Mouse (Mus musculus) forebrain, postnatal 0 days (tissue): ENCODE measurements at regions not wholly inside any gene's neighbourhood (a gene's known extent, or its start where the extent isn't known, plus 50 kb on each side); places are given as distances from the start of the nearest gene placed in this dataset.
A peak's percentile ranks its signal among the peaks of the same experiment; 100 is the strongest.

Source experiments
- ATAC-seq: fragments of 200-750 bp; cut with Nextera tagmentation; 2 replicates; pipeline ENCODE4 v1.8.0; 2017; ENCODE audit warnings: mild to moderate bottlenecking, moderate library complexity
- DNase-seq: peaks from one replicate; pipeline ENCODE4 v3.0.0-alpha.2; 2015
- H3K27ac ChIP-seq: fragments of 300-500 bp; sonication (generic); 2 replicates; pipeline ENCODE4 v1.5.1; 2014; ENCODE audit warnings: low read depth, mild to moderate bottlenecking, antibody characterized with exemption, low read length, moderate library complexity, mixed read lengths
- H3K27me3 ChIP-seq: fragments of 300-500 bp; sonication (generic); 2 replicates; pipeline ENCODE4 v1.6.1; 2014; ENCODE audit warnings: mild to moderate bottlenecking, low read length, mixed read lengths; ENCODE audit not compliant: insufficient read depth
- H3K36me3 ChIP-seq: fragments of 300-500 bp; sonication (generic); 2 replicates; pipeline ENCODE4 v1.6.1; 2014; ENCODE audit warnings: mild to moderate bottlenecking, moderate library complexity; ENCODE audit not compliant: insufficient read depth
- H3K4me1 ChIP-seq: fragments of 300-500 bp; sonication (generic); 2 replicates; pipeline ENCODE4 v1.6.1; 2014; ENCODE audit warnings: antibody characterized with exemption; ENCODE audit not compliant: insufficient read depth
- H3K4me2 ChIP-seq: fragments of 300-500 bp; sonication (generic); 2 replicates; pipeline ENCODE4 v1.6.1; 2014; ENCODE audit warnings: low read depth, mild to moderate bottlenecking, moderate library complexity
- H3K4me3 ChIP-seq: fragments of 300-500 bp; sonication (generic); 2 replicates; pipeline ENCODE4 v1.5.1; 2014; ENCODE audit warnings: low read depth, low read length, mixed read lengths
- H3K9ac ChIP-seq: fragments of 300-500 bp; sonication (generic); 2 replicates; pipeline ENCODE4 v1.6.1; 2014; ENCODE audit warnings: mild to moderate bottlenecking
- H3K9me3 ChIP-seq: fragments of 300-500 bp; sonication (generic); 2 replicates; pipeline ENCODE4 v1.6.1; 2016; ENCODE audit warnings: low read length
- CTCF ChIP-seq: sonication (generic); IDR thresholded peaks from 2 replicates; pipeline ENCODE4 v1.5.1; 2016; ENCODE audit warnings: antibody characterized with exemption, control low read depth, low read depth
- WGBS: fragments of 180-500 bp; shearing (Covaris S2); extraction: QIAGEN DNeasy Blood & Tissue Kit; methylation state at CpG from one replicate; pipeline ENCODE4 v1.1.7; 2014; 5-methylcytosine and 5-hydroxymethylcytosine counted together

DNA sequence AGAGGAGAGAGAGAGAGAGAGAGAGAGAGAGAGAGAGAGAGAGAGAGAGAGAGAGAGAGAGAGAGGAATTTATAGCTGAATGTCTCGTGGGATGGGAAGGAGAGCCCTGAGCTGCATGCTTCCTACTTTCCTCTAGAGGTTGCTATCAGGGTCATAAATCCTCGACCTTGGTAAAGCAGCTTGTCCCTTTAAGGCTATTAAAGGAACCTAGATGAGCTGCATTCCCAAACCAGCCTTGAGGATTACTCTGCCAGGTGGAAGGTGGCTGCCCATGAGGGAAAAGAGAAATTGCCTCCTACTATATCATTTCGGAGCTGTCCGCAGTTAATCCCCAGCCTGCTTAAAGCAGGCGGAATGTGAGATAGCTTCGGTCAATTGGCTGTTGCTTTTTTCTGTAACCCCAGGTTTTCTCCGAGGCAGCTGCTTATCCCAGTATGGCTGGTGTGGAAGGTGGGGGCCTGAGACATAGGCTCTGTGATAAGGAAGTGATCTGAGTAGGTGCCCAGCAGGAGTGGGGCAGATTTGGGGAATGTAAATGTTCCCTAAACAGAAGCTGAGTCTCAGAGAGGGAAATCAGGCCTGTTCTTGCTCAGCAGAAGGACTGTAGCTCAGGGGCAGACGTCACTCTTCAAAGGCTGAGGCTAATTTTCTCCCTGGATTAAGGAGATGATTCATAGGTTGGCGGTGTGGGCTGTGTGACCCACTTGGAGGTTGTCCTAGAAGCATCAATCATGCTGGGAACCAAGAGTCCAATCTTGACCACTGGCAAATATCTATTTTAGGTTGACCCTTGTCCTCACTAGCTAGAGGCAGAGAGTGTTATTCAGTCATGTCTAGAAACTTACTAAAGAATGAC, 255.2 kb upstream of the Camk1g start:
- TF ChIP-seq CTCF = no peak
- Histone ChIP-seq H3K27ac (no peak overlapping the region), H3K36me3 (no peaks in the 10 kb centered on the region), H3K27me3 (no peaks in the 10 kb centered on the region), H3K4me2 (no peak overlapping the region), H3K9me3 (no peaks in the 10 kb centered on the region), H3K4me1 (0 out of 2 replicates have a peak, but pooled peaks cover 3% of the 10 kb centered on the region), H3K4me3 (no peak overlapping the region), H3K9ac (no peak overlapping the region)
- WGBS = 23% methylated on average over 9 of the region's 9 CpGs
- ATAC-seq = no peak
- no peak for DNase-seq

DNA sequence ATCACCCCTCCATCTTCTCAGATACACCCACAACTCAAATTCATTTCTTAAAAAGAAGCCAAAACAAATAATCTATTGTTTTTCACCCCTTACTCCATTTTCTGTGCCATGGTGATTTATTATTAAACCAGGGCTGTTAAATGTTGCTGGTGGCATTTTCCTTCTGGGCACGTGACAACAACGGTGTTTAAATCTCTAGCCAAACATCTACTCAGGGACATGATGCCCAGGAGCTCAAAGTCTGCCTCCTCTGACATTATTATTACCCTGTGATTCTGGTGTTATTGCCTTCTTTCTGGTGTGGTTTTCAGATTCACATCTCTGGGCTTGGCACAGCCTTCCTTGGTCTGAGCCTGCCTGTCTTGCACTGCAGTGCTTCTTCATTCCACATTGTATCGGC, 253.5 kb upstream of the Camk1g start:
- H3K9me3 ChIP-seq = no peaks in the 10 kb centered on the region
- H3K9ac ChIP-seq = no peak overlapping the region
- TF ChIP-seq CTCF = no peak
- H3K27me3 ChIP-seq = no peaks in the 10 kb centered on the region
- H3K4me2 ChIP-seq = no peak overlapping the region
- H3K4me3 ChIP-seq = no peak overlapping the region
- ATAC-seq = no peak
- H3K36me3 ChIP-seq = no peaks in the 10 kb centered on the region
- DNase-seq = no peak
- H3K27ac ChIP-seq = no peak overlapping the region
- WGBS = 85% methylated on average over 3 of the region's 3 CpGs
- 0 out of 2 replicates have a peak, but pooled peaks cover 3% of the 10 kb centered on the region for H3K4me1 ChIP-seq

DNA sequence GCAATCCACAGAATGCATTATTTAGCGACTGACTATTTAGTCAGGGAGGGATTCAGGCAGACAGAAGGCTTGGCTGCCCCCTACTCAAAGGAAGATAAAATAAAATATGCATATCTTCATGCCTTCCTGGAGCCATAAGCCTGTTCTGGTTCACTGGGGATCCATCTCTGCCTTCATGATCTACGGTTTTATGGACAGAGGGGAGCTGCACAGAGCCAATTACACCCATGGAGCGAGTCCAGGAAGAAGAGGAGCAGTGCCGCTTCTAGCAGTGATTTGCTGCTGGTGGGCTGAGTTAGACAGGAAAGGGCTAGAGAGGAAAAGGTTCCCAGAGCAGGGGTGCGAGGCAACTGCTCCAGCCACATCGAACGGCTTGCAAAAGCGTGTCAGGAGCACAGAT, 248.2 kb upstream of the Camk1g start:
- no peak overlapping the region for H3K9ac ChIP-seq
- no peak for ATAC-seq
- TF ChIP-seq CTCF = no peak

DNA sequence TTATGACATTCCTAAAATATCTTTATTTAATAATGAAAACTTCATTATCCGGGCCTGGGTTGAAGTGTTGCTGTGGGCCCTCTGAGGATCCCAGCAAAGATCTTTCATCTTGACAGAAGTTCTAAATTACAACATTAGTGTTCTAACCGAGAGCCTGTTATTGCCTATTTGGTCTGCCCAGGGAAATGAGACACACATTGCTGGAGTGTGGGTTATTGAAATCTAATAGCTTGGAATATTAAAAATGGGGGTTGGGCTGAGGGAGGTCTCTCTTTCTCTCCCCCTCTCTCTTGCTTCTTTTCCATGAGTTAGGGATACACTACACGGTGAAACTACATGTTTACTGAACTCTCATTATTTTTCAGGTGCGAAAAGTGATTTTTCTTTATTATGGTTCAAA, 240.4 kb upstream of the Camk1g start:
- no peak overlapping the region for H3K4me2 ChIP-seq
- no peak overlapping the region for H3K27ac ChIP-seq
- ATAC-seq = no peak
- H3K9ac ChIP-seq = no peak overlapping the region
- no peak for TF ChIP-seq CTCF
- no peaks in the 10 kb centered on the region for H3K9me3 ChIP-seq
- 88% methylated on average over 4 of the region's 4 CpGs for WGBS
- H3K36me3 ChIP-seq = no peaks in the 10 kb centered on the region
- no peaks in the 10 kb centered on the region for H3K4me1 ChIP-seq
- no peak for DNase-seq
- no peaks in the 10 kb centered on the region for H3K27me3 ChIP-seq
- no peak overlapping the region for H3K4me3 ChIP-seq

More for the DNA sequence above, 248.2 kb upstream of the Camk1g start:
- Histone ChIP-seq H3K9me3 (no peaks in the 10 kb centered on the region), H3K4me2 (no peak overlapping the region), H3K27me3 (no peaks in the 10 kb centered on the region), H3K4me3 (no peak overlapping the region), H3K27ac (no peak overlapping the region), H3K4me1 (no peaks in the 10 kb centered on the region), H3K36me3 (no peaks in the 10 kb centered on the region)
- WGBS = 71% methylated on average over 8 of the region's 8 CpGs
- no peak for DNase-seq

DNA sequence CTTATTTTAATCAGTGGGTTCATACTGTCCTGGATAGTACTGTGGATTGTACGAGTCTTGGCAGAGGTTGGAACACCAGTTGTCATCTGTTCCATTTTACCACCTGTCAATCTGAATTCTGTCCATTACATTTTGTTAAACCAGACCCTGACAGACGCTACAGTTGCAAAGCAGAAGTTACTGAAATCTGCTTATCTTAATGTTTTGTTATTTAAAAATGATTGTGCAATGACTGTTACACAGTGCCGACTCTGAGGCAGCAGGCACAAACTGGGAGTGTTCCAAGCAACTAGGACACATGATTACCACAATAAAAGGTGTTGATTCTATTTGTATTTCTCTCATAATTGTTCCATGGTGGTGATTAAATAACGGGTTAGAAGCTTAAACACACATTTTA, 229.8 kb upstream of the Camk1g start:
- H3K4me1 ChIP-seq = no peaks in the 10 kb centered on the region
- no peak overlapping the region for H3K9ac ChIP-seq
- WGBS = 41% methylated on average over 4 of the region's 4 CpGs
- ATAC-seq = peak; percentile 42; the same call in 1 of the 2 replicates
- DNase-seq = peak; percentile 53
- H3K36me3 ChIP-seq = no peaks in the 10 kb centered on the region
- no peak overlapping the region for H3K4me3 ChIP-seq
- no peaks in the 10 kb centered on the region for H3K27me3 ChIP-seq
- H3K9me3 ChIP-seq = no peaks in the 10 kb centered on the region
- no peak overlapping the region for H3K27ac ChIP-seq
- H3K4me2 ChIP-seq = no peak overlapping the region
- TF ChIP-seq CTCF = no peak

DNA sequence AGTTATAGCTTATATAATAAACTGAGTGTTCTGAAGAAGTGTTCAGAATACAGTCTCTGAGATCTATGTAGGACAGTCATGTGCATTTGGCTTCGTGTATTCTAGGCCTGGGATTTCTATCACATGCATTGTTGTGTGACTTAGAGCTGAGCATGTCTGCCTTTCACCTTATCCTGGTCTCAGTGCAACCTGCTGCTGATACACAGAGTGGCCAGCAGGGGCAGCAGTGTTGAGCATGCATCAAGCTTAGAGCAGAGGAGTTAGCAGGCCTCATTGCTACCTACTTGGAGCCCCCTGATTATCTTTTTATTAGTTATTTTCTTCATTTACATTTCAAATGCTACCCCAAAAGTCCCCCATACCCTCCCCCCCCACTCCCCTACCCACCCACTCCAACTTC, 229.1 kb upstream of the Camk1g start:
- H3K36me3 ChIP-seq = no peaks in the 10 kb centered on the region
- H3K4me2 ChIP-seq = no peak overlapping the region
- H3K4me1 ChIP-seq = no peaks in the 10 kb centered on the region
- no peaks in the 10 kb centered on the region for H3K9me3 ChIP-seq
- no peak overlapping the region for H3K27ac ChIP-seq
- WGBS = 49% methylated on average over 1 of the region's 1 CpGs
- H3K4me3 ChIP-seq = no peak overlapping the region
- no peak overlapping the region for H3K9ac ChIP-seq
- peak; percentile 63 for TF ChIP-seq CTCF
- H3K27me3 ChIP-seq = no peaks in the 10 kb centered on the region
- ATAC-seq = no peak
- DNase-seq = no peak

DNA sequence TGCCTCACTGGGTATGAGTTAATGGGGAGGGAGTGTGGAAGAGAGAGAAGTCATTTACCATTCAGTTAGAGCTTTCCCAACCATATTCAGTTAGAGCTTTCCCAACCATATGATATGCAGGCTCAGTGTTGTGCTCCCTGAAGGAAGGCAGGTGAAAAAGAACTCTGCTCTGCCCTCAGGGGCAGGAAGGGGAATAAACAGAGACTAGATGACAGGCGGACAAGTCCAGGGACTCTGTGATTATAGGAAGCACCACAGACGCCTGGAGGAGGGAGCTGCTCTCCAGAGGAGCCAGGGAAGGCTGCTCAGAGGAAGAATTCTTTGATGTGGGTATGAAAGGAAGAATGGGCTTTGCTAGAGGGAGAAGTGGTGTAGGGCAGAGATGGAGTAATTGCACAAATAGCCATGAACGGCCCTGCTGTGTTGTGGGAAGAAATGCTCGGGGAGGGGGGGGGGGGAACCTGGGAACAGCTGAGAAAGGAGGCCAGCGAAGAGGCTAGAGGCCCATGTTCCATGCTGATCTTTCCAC, 220.3 kb upstream of the Camk1g start:
- H3K9ac ChIP-seq = 0 out of 2 replicates have a peak overlapping the region, but pooled peaks have one; percentile 15
- no peaks in the 10 kb centered on the region for H3K36me3 ChIP-seq
- 13% methylated on average over 5 of the region's 5 CpGs for WGBS
- TF ChIP-seq CTCF = no peak
- H3K9me3 ChIP-seq = no peaks in the 10 kb centered on the region
- ATAC-seq (no peak), DNase-seq (no peak)
- peaks cover 28% of the 10 kb centered on the region for H3K4me1 ChIP-seq
- no peak overlapping the region for H3K4me3 ChIP-seq
- no peaks in the 10 kb centered on the region for H3K27me3 ChIP-seq
- no peak overlapping the region for H3K4me2 ChIP-seq
- no peak overlapping the region for H3K27ac ChIP-seq
